Mouse (Mus musculus) thymus, adult 2 months (tissue): ENCODE measurements at regions not wholly inside any gene's neighbourhood (a gene's known extent, or its start where the extent isn't known, plus 50 kb on each side); places are given as distances from the start of the nearest gene placed in this dataset.

Experiments
- DNase-seq: peaks from one replicate; pipeline ENCODE4 v3.0.0; 2021
- H3K27ac ChIP-seq: fragments of 200-500 bp; 2 replicates; pipeline ENCODE4 v1.5.1; 2012; ENCODE audit warnings: low read length, control low read depth; ENCODE audit not compliant: control insufficient read depth, insufficient read depth
- H3K27me3 ChIP-seq: fragments of 200-500 bp; 2 replicates; pipeline ENCODE4 v1.6.1; 2012; ENCODE audit warnings: mild to moderate bottlenecking, low read length, moderate library complexity, mixed read lengths; ENCODE audit not compliant: control insufficient read depth, insufficient read depth
- H3K36me3 ChIP-seq: fragments of 200-500 bp; 2 replicates; pipeline ENCODE4 v1.6.1; 2012; ENCODE audit warnings: mild to moderate bottlenecking, low read length, moderate library complexity; ENCODE audit not compliant: control insufficient read depth, insufficient read depth
- H3K4me1 ChIP-seq: fragments of 200-500 bp; replicated peaks from 2 replicates; pipeline ENCODE4 v1.6.1; 2012; ENCODE audit warnings: low read length; ENCODE audit not compliant: control insufficient read depth, insufficient read depth
- H3K4me3 ChIP-seq: fragments of 200-500 bp; 2 replicates; pipeline ENCODE4 v1.5.1; 2012; ENCODE audit warnings: mild to moderate bottlenecking, low read length, control low read depth, moderate library complexity; ENCODE audit not compliant: control insufficient read depth, insufficient read depth
- CTCF ChIP-seq: fragments of 200-500 bp; IDR thresholded peaks from 2 replicates; pipeline ENCODE4 v1.5.1; 2012; ENCODE audit warnings: mild to moderate bottlenecking, control low read depth, low read length, moderate library complexity, borderline replicate concordance; ENCODE audit not compliant: control insufficient read depth, poor library complexity, insufficient read depth; ENCODE audit errors: extremely low read depth
- POLR2A ChIP-seq: fragments of 200-500 bp; IDR thresholded peaks from 2 replicates; pipeline ENCODE4 v1.6.1; 2012; ENCODE audit warnings: mild to moderate bottlenecking, low read length, control low read depth, moderate library complexity; ENCODE audit not compliant: control insufficient read depth, poor library complexity, insufficient read depth; ENCODE audit errors: extremely low read depth
- WGBS: fragments of 180-500 bp; shearing (Covaris S2); methylation state at CpG from one replicate; pipeline ENCODE4 v1.1.7; 2018; 5-methylcytosine and 5-hydroxymethylcytosine counted together

- Histone ChIP-seq H3K27ac (no peak overlapping the region), H3K4me3 (no peak overlapping the region), H3K36me3 (no peaks in the 10 kb centered on the region), H3K27me3 (no peaks in the 10 kb centered on the region), H3K4me1 (no peaks in the 10 kb centered on the region)
- TF ChIP-seq CTCF, result no peak
- TF ChIP-seq POLR2A, result no peak
- no peak for DNase-seq
- 60% methylated on average over 3 of the region's 3 CpGs for WGBS
Measured at GRCm38 (mm10) chr19:32881443-32881842, 124.1 kb downstream of the Pten start.

DNA sequence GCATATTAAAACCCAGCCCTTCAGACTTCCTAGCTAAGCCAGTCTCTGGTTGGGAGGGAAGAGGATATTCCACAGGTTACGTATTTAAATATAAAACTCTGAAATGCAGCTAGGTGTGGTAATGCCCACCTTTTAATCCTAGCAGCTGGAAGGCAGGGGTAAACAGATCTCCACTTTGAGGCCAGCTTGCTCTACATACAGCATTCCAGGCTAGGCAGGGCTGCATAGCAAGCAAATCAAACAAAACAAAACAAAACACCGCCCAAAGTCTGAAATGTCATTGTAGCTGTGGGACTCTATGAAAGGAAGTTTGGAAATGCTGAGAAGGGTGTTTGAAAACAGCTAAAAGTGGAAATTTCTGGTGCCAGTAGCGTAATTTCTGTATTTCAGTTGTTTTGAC, 127.0 kb downstream of the Pten start:
- DNase-seq, result no peak
- Histone ChIP-seq H3K27ac (no peak overlapping the region), H3K27me3 (no peaks in the 10 kb centered on the region), H3K36me3 (no peaks in the 10 kb centered on the region), H3K4me1 (no peaks in the 10 kb centered on the region), H3K4me3 (no peak overlapping the region)
- TF ChIP-seq CTCF (no peak), POLR2A (no peak)
- WGBS, result 96% methylated on average over 3 of the region's 3 CpGs

DNA sequence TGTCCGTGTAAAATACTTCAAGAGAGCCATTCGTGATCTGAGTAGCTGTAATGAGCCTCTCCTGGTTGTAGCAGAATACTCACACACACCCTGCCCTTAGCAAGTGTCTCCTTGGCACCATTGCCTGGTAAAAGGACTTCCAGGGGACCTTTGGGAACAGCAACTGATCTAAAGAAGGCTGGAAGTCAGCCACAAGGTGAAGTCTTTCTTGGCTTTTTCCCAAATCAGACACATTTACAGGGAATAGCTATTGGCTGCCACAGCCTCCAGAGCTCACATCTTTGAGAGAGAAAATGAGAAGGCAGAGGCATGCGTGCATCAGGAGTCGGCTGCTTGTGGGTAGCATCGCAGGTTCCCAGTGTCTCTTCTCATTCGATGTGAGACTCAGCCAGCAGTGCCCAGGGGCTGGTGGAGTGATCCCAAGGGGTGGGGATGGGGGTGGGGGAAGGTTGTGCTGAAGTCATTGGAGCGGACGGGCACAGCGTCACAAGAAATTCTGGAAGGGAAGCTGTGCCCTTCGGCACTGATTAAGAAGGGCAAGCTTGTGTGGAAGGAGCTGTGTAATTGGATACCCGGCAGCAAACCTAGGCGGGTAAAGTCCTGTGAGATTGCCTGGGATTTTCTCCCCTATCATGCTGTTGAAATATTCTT, 128.3 kb downstream of the Pten start:
- no peak for DNase-seq
- Histone ChIP-seq H3K36me3 (no peaks in the 10 kb centered on the region), H3K27me3 (no peaks in the 10 kb centered on the region), H3K4me3 (no peak overlapping the region), H3K4me1 (no peaks in the 10 kb centered on the region), H3K27ac (no peak overlapping the region)
- TF ChIP-seq POLR2A, result no peak
- TF ChIP-seq CTCF, result no peak
- 89% methylated on average over 12 of the region's 12 CpGs for WGBS

DNA sequence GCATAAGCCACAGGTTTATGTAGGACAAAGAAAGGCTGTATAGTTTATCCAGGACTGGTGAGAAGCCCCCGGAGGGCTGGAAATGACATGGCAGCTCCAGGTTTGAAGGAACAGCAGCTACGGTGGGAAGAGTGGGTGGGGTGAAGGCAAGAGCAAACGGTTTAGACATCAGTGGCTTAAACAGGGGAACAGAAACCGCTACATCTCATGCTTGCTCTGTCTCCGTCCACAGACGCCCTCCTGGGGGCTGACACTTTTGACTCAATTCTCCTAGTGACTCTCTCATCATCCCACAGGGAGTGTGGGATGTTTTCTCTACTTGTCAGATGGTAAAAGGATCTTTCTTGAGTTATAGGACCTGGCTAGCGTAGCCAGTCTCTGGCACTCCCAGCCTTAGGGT, 129.9 kb downstream of the Pten start:
- Histone ChIP-seq H3K36me3 (no peaks in the 10 kb centered on the region), H3K4me3 (no peak overlapping the region), H3K27ac (no peak overlapping the region), H3K4me1 (no peaks in the 10 kb centered on the region), H3K27me3 (no peaks in the 10 kb centered on the region)
- WGBS, result 87% methylated on average over 7 of the region's 7 CpGs
- no peak for DNase-seq
- TF ChIP-seq POLR2A (no peak), CTCF (no peak)

DNA sequence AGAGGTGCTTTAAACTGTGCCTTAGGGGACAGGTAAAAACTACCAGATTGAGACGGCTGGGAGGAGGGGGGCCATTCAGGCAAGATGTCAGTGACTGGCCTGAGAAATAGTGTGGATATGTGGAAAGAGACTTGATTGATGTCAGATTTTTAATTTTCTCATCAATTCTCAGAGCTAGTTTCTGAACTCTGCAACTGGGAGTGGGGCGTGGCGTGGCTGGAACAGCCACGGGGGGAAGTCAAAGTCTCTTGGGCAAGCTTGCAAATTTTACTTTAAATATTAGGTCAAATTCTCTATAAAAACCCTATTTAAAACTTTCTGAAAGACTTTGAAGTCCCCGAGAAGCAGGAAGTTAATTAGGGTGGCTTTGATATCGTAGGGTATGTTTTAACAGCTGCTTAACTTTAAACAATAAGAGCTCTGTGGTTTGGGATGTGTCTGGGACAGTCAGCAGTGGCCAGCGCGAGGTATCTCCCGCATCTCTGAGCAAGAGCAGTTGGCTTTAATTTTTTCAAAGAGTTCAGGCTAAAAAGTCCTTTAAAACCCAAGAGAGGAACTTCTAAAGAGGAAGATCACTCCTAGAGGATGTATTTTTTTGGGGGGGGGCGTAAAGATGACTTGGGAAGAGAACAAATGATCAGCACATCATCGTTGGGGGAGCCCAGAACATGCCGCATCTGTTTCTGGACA, 131.5 kb downstream of the Pten start:
- no peaks in the 10 kb centered on the region for H3K27me3 ChIP-seq
- DNase-seq, result no peak
- WGBS, result 51% methylated on average over 12 of the region's 12 CpGs
- no peaks in the 10 kb centered on the region for H3K36me3 ChIP-seq
- no peak overlapping the region for H3K4me3 ChIP-seq
- H3K27ac ChIP-seq, result no peak overlapping the region
- TF ChIP-seq CTCF (no peak), POLR2A (no peak)
- no peaks in the 10 kb centered on the region for H3K4me1 ChIP-seq

- no peak for DNase-seq
- Histone ChIP-seq H3K36me3 (no peaks in the 10 kb centered on the region), H3K27ac (no peak overlapping the region), H3K4me1 (no peaks in the 10 kb centered on the region), H3K4me3 (no peak overlapping the region), H3K27me3 (no peaks in the 10 kb centered on the region)
- WGBS, result 6% methylated on average over 6 of the region's 6 CpGs
- TF ChIP-seq POLR2A, result no peak
- no peak for TF ChIP-seq CTCF
Measured at GRCm38 (mm10) chr19:32890801-32891200, 133.5 kb downstream of the Pten start.
